25 mouse cellular contexts compared by ENCODE assay signal in genomic region chr17:7435075-7435474, GRCm38 (mm10). TPM values are rescaled to one million over a fixed set of nuclear protein-coding genes. Genes with fewer than 3 reads are reported as not detected.
"Had no signal": no experiment of that assay in that cellular context is flagged by ENCODE, and none has a peak within 500 bp of the region (broad histone marks: within the 10 kb centered on the region; RNA-seq: fewer than 3 reads in every experiment).

No protein-coding gene starts in this region.

- H3K9me3 ChIP-seq: liver, embryonic 15.5 days; lung, embryonic 15.5 days; megakaryocyte, embryonic 14.5 days; midbrain, embryonic 12.5 days; neural tube, embryonic 13.5 days; neural tube, embryonic 15.5 days had no signal

- H3K36me3 ChIP-seq: liver, embryonic 15.5 days; lung, embryonic 15.5 days; midbrain, embryonic 12.5 days; neural tube, embryonic 13.5 days; neural tube, embryonic 15.5 days had no signal

- H3K27me3 ChIP-seq: liver, embryonic 15.5 days; lung, embryonic 15.5 days; megakaryocyte, embryonic 14.5 days; midbrain, embryonic 12.5 days; neural tube, embryonic 13.5 days; neural tube, embryonic 15.5 days had no signal

- H3K27ac ChIP-seq: liver, embryonic 15.5 days; lung, embryonic 15.5 days; macrophage; midbrain, embryonic 12.5 days; neural tube, embryonic 13.5 days; neural tube, embryonic 15.5 days had no signal

- H3K4me3 ChIP-seq: liver, embryonic 15.5 days; lung, embryonic 15.5 days; megakaryocyte, embryonic 14.5 days; midbrain, embryonic 12.5 days; neural tube, embryonic 13.5 days; neural tube, embryonic 15.5 days had no signal

- H3K4me1 ChIP-seq: liver, embryonic 15.5 days; megakaryocyte, embryonic 14.5 days; midbrain, embryonic 12.5 days; neural tube, embryonic 13.5 days; neural tube, embryonic 15.5 days had no signal

- H3K9ac ChIP-seq: liver, embryonic 15.5 days; liver, postnatal 0 days; lung, embryonic 15.5 days; midbrain, embryonic 12.5 days; neural tube, embryonic 13.5 days; neural tube, embryonic 15.5 days had no signal

- DNase-seq: liver, postnatal 0 days; lung, adult 2 months; midbrain, embryonic 14.5 days; retina, postnatal 1 day; right cerebral cortex, adult 18-20 months; right cerebral cortex, postnatal 25 days; right cerebral cortex, postnatal 4 days; spleen, adult 18-20 months; thymus, adult 18-20 months; thymus, postnatal 14 days; thymus, postnatal 36 days had no signal

- H3K4me2 ChIP-seq: liver, embryonic 15.5 days; lung, embryonic 15.5 days; midbrain, embryonic 12.5 days; neural tube, embryonic 13.5 days; neural tube, embryonic 15.5 days had no signal

- ATAC-seq: liver, postnatal 0 days; lung, postnatal 0 days; midbrain, embryonic 16.5 days had no signal

RNA-seq across cellular contexts. Expression of gene Unc93a2, which starts 49.8 kb away (rescaled TPM):
- total RNA-seq: megakaryocyte progenitor cell, adult 5-6 weeks; monocyte, adult 5-6 weeks had no signal
- polyA plus RNA-seq: lung, embryonic 15.5 days; lung, postnatal 0 days; macrophage; midbrain, embryonic 12.5 days; midbrain, embryonic 14.5 days; midbrain, embryonic 16.5 days; neural tube, embryonic 11.5 days; neural tube, embryonic 13.5 days; stomach, embryonic 14.5 days; stomach, embryonic 16.5 days had no signal
